In genomic region chr7:116200951-116201351, GRCm38 (mm10) we compare ENCODE assay signal across 13 mouse cellular contexts.
DNase-seq lines count a peak whose midpoint lies in the region; ATAC-seq lines count a peak whose summit lies in the region.
"Had no signal": no experiment of that assay in that cellular context is flagged by ENCODE, and none has a peak within 500 bp of the region (broad histone marks: within the 10 kb centered on the region; RNA-seq: fewer than 3 reads in every experiment).

No protein-coding gene starts in this region.

- intact Hi-C loops in heart, postnatal 25 days (cut with DNase I): no loop called here
- intact Hi-C loops in left cerebral cortex, postnatal 4 days (cut with DNase I): no loop called here

- no peaks in the 10 kb centered on the region for H3K9me3 ChIP-seq in heart, embryonic 13.5 days
- H3K9me3 ChIP-seq in limb, embryonic 10.5 days (replicated peaks): no peaks in the 10 kb centered on the region
- H3K9me3 ChIP-seq in neural tube, embryonic 15.5 days (replicated peaks): no peaks in the 10 kb centered on the region

- no peaks in the 10 kb centered on the region for H3K36me3 ChIP-seq in heart, embryonic 13.5 days
- H3K36me3 ChIP-seq in limb, embryonic 10.5 days: no peaks in the 10 kb centered on the region
- no peaks in the 10 kb centered on the region for H3K36me3 ChIP-seq in neural tube, embryonic 15.5 days

- no peak overlapping the region for H3K4me3 ChIP-seq in heart, embryonic 13.5 days
- no peak overlapping the region for H3K4me3 ChIP-seq in limb, embryonic 10.5 days
- no peak overlapping the region for H3K4me3 ChIP-seq in neural tube, embryonic 15.5 days (replicated peaks)
- H3K4me3 ChIP-seq: erythroblast, embryonic 14.5 days; left cerebral cortex, adult 2 months had no signal

- no peaks in the 10 kb centered on the region for H3K27me3 ChIP-seq in heart, embryonic 13.5 days (replicated peaks)
- peaks cover 5% of the 10 kb centered on the region; the same call in 1 of the 2 replicates for H3K27me3 ChIP-seq in limb, embryonic 10.5 days (ENCODE audit: low read depth, poor library complexity, severe bottlenecking)
- H3K27me3 ChIP-seq in neural tube, embryonic 15.5 days (replicated peaks): no peaks in the 10 kb centered on the region; the same call in 1 of the 2 replicates

- peak overlapping the region; percentile 65 for H3K27ac ChIP-seq in heart, embryonic 13.5 days (replicated peaks)
- H3K27ac ChIP-seq in limb, embryonic 10.5 days: peak overlapping the region; percentile 38; the same call in 1 of the 2 replicates
- H3K27ac ChIP-seq in neural tube, embryonic 15.5 days (replicated peaks): no peak overlapping the region
- H3K27ac ChIP-seq: left cerebral cortex, adult 2 months had no signal

- no peak for ATAC-seq in heart, embryonic 13.5 days (ENCODE audit: extremely low read depth, insufficient number of reproducible peaks, low FRiP score, low TSS enrichment)
- ATAC-seq in neural tube, embryonic 15.5 days (ENCODE audit: low FRiP score): no peak

- DNase-seq in heart, postnatal 25 days (ENCODE audit: low spot score): no peak
- DNase-seq in left cerebral cortex, postnatal 4 days: peak; percentile 60
- no peak for DNase-seq in left cerebral cortex, adult 18-20 months (ENCODE audit: low spot score in 2 of 2)
- DNase-seq in adrenal gland, adult 8-10 months: peak; percentile 30
- no peak for DNase-seq in limb, embryonic 10.5 days (ENCODE audit: low spot score)
- no peak for DNase-seq in thymus, postnatal 25 days
- DNase-seq: kidney, postnatal 4 days; lung, postnatal 36 days had no signal

- peaks cover 97% of the 10 kb centered on the region for H3K4me1 ChIP-seq in heart, embryonic 13.5 days
- H3K4me1 ChIP-seq in limb, embryonic 10.5 days: peaks cover 31% of the 10 kb centered on the region
- no peaks in the 10 kb centered on the region for H3K4me1 ChIP-seq in neural tube, embryonic 15.5 days

- H3K4me2 ChIP-seq in heart, embryonic 13.5 days: no peak overlapping the region
- H3K4me2 ChIP-seq in neural tube, embryonic 15.5 days: no peak overlapping the region
- H3K4me2 ChIP-seq: liver, embryonic 11.5 days had no signal

- 24% methylated on average over 1 of the region's 1 CpGs for WGBS in heart, embryonic 13.5 days
- 68% methylated on average over 1 of the region's 1 CpGs for WGBS in limb, embryonic 10.5 days
- 79% methylated on average over 1 of the region's 1 CpGs for WGBS in neural tube, embryonic 15.5 days

- H3K9ac ChIP-seq in heart, embryonic 13.5 days: no peak overlapping the region
- H3K9ac ChIP-seq in neural tube, embryonic 15.5 days (replicated peaks): no peak overlapping the region

Comparison
In these comparisons a context has a peak if more than half of its experiments do, and no peak if none do; other contexts are left out.
1. DNase-seq: peak in left cerebral cortex, postnatal 4 days (single experiment) and adrenal gland, adult 8-10 months (single experiment); none in heart, postnatal 25 days (single experiment), left cerebral cortex, adult 18-20 months (0 of 2), limb, embryonic 10.5 days (single experiment) and thymus, postnatal 25 days (single experiment).